Mouse (Mus musculus): ENCODE measurements around the gene Hist1h3e.

- no peak for TF ChIP-seq POLR2A (IDR thresholded peaks at IDR 0.05; ENCODE audit: insufficient read depth, low read depth, low read length)
- TF ChIP-seq CTCF (IDR thresholded peaks at IDR 0.05; ENCODE audit: insufficient read depth, low read depth, low read length) = no peak
Measured at GRCm38 (mm10) chr13:23585029-23585441, 22.9 kb upstream of the Hist1h3e start.
